Mouse (Mus musculus) lung, adult 2 months (tissue): ENCODE results near the gene 1700007K13Rik.

Source experiments
- CTCF ChIP-seq: fragments of 200-500 bp; IDR thresholded peaks from 2 replicates; pipeline ENCODE4 v1.5.1; 2011; ENCODE audit warnings: mild to moderate bottlenecking, low read length, control low read depth; ENCODE audit not compliant: insufficient read depth
- POLR2A ChIP-seq: fragments of 200-500 bp; IDR thresholded peaks from 2 replicates; pipeline ENCODE4 v1.6.1; 2011; ENCODE audit warnings: low read depth, mild to moderate bottlenecking, control low read depth, low read length, borderline replicate concordance; ENCODE audit errors: extremely low read depth

DNA sequence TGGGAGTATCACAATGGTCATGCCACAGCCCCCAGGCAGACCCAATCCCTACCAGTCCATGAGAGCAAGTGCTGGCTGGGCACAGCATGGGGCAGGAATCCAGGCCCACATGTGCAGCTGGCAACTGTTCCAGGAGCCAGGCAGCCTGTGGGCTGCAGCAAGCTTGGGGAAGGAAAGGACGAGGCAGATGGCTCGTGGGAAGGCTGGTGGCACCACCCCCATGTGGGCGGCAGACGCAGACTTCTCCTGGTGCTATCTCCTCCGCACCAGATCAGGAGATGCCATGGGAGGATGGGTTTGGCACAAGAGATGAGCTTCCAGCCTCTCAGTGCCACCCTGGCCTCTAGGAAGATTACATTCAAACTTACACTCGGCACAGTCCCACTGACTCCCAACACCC lies 53.2 kb downstream of the 1700007K13Rik start:
- TF ChIP-seq POLR2A (no peak), CTCF (no peak)
